Mouse (Mus musculus) brain, embryonic 14.5 days (tissue): ENCODE results near the gene Spin1. TPM values are rescaled to one million over a fixed set of nuclear protein-coding genes. Genes with fewer than 3 reads are reported as not detected.
"Not testable (repeated sequence)": the region's sequence is repeated elsewhere in the genome, so short reads cannot be mapped to it uniquely, and the experiment has no call there.

Experiments
- DNase-seq: peaks from one replicate; pipeline ENCODE4 v3.0.0-alpha.2; 2011; ENCODE audit warnings: low read depth
- CTCF ChIP-seq: fragments of 200-500 bp; IDR thresholded peaks from 2 replicates; pipeline ENCODE4 v1.5.1; 2012; ENCODE audit warnings: inconsistent platforms, mild to moderate bottlenecking, moderate library complexity, borderline replicate concordance; ENCODE audit not compliant: insufficient read depth, insufficient read length; ENCODE audit errors: extremely low read depth
- POLR2A ChIP-seq: fragments of 200-500 bp; IDR thresholded peaks from 2 replicates; pipeline ENCODE4 v1.6.1; 2012; ENCODE audit warnings: mild to moderate bottlenecking, inconsistent platforms, borderline replicate concordance; ENCODE audit not compliant: poor library complexity, insufficient read depth, insufficient read length, severe bottlenecking; ENCODE audit errors: extremely low read depth
- polyA plus RNA-seq: library from polyadenylated mRNA; depleted of rRNA; stranded (reverse); fragments of >200 nt; gene quantifications from 2 replicates; pipeline ENCODE4 v1.2.3, GENCODE M21; 2012

Gene Spin1
- polyA plus RNA-seq, 1 experiment = 128 TPM

- DNase-seq = peak; percentile 73
- TF ChIP-seq CTCF (peak; percentile 31; the same call in 1 of the 2 replicates), POLR2A (no peak)
Observed at GRCm38 (mm10) chr13:51101016-51101776, 516 bp downstream of the Spin1 start.

GRCm38 (mm10) chr13:51101777-51102132 is 1.1 kb downstream of the Spin1 start:
- no peak for DNase-seq
- no peak for TF ChIP-seq CTCF
- TF ChIP-seq POLR2A = no peak

- no peak for TF ChIP-seq CTCF
- no peak for TF ChIP-seq POLR2A
- no peak for DNase-seq
Observed at GRCm38 (mm10) chr13:51103111-51103725, 2.5 kb downstream of the Spin1 start.

- TF ChIP-seq CTCF (no peak), POLR2A (no peak)
- DNase-seq = no peak
Observed at GRCm38 (mm10) chr13:51103861-51104650, 3.4 kb downstream of the Spin1 start.

GRCm38 (mm10) chr13:51105861-51106655 is 5.4 kb downstream of the Spin1 start:
- TF ChIP-seq POLR2A = no peak
- no peak for TF ChIP-seq CTCF

GRCm38 (mm10) chr13:51106816-51107215 is 6.1 kb downstream of the Spin1 start:
- TF ChIP-seq POLR2A (no peak), CTCF (no peak)
- no peak for DNase-seq

More at GRCm38 (mm10) chr13:51105861-51106655, 5.4 kb downstream of the Spin1 start:
- no peak for DNase-seq

- no peak for DNase-seq
- TF ChIP-seq POLR2A (no peak), CTCF (no peak)
Observed at GRCm38 (mm10) chr13:51109517-51109916, 8.8 kb downstream of the Spin1 start.

GRCm38 (mm10) chr13:51114398-51114797 is 13.7 kb downstream of the Spin1 start:
- DNase-seq = not testable (repeated sequence)

- no peak for DNase-seq
- TF ChIP-seq CTCF (no peak), POLR2A (no peak)
Observed at GRCm38 (mm10) chr13:51115762-51116161, 15.1 kb downstream of the Spin1 start.

- TF ChIP-seq CTCF = no peak
- no peak for TF ChIP-seq POLR2A
- no peak for DNase-seq
Observed at GRCm38 (mm10) chr13:51120734-51121133, 20.1 kb downstream of the Spin1 start.

- TF ChIP-seq CTCF = no peak
- TF ChIP-seq POLR2A = no peak
- no peak for DNase-seq
Observed at GRCm38 (mm10) chr13:51121966-51122365, 21.3 kb downstream of the Spin1 start.
